Mouse (Mus musculus) olfactory bulb, adult 2 months (tissue): ENCODE data around the gene Tle3.

ENCODE experiments used
- CTCF ChIP-seq: fragments of 200-500 bp; IDR thresholded peaks from 2 replicates; pipeline ENCODE4 v1.5.1; 2012; ENCODE audit warnings: low read depth, mild to moderate bottlenecking, low read length, moderate library complexity; ENCODE audit not compliant: insufficient read depth
- POLR2A ChIP-seq: fragments of 200-500 bp; IDR thresholded peaks from 2 replicates; pipeline ENCODE4 v1.6.1; 2012; ENCODE audit warnings: mild to moderate bottlenecking, low read depth, low read length, moderate library complexity; ENCODE audit not compliant: insufficient read depth

- TF ChIP-seq CTCF = no peak
- TF ChIP-seq POLR2A = no peak
These were observed 79.9 kb downstream of the Tle3 start for GRCm38 (mm10) chr9:61452081-61452480.
